Mouse (Mus musculus): ENCODE results near the gene C2cd2.

The C2cd2 gene

DNA sequence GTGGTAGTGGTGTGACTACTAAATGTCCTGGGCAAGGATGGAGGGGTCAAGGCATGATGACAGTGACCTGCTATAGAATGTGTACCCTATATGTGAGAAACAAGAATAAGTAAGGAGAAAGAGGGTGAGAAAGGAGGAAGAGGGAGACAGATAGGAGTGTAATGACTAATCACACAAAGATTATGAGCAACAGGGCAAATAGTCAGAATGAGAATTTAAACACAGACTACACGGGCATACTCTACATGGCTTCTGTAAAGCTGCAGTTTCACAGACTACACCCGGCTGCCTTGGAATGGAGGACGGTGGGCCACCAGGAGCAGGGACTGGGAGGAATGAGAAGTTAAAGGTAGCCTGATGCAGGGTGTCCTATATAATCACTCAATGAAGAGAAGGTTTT, 84.9 kb downstream of the C2cd2 start:
- no peak for DNase-seq

DNA sequence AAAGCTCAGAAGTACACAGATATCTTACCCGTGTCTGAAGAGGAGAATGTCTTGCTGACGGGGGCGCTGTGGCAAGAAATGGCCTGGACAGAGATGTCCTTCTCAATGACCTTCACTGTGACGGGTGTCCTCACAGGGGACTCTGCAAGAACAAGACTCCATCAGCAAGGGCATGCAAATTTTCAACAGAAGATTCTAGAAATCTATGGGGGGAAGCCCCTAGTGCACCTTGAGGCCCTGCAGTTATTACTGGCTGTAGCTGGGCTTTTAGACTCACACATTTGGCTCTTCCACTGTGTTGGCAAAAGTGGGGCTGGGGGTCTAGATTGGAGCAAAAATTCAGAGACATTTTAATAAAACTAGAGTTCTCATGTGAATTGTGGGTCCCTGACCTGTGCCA, 87.3 kb downstream of the C2cd2 start:
- no peak for DNase-seq

DNA sequence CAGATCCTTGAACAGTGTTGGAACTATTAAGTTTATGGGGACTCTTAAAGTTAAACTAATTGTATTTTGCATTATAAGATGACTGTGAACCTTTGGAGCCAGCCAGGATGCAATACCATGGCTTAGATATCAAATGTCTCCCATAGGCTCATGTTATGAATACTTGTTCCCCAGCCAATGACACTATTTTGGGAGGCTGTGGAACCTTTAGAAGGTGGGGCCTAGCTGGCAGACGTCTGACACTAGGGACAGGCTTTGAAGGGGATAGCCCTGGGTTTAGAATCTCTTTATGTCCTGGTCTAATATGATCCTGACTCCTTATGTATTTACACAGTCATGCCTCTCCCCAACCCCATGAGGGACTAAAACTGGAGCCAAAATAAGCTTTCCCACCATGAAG, 88.0 kb downstream of the C2cd2 start:
- DNase-seq = no peak

DNA sequence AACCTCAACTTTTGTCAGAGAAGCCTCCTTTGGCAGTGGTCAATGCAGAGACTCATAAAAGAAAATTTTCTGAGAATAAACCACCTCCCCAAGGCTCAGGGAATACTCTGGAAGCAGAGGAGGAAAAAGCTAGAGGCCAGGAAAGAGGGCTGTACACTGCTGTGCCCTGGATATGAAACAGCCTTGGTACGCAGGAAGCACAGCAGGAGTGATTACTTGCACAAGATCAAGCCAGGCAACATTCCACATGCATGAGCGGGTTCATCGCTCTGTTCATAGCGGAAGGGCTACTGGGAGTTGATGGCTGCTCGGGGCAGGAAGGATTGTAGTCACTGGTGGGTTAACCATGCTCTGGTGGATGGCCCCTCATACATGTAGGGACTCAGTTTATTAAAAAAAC, 89.7 kb downstream of the C2cd2 start:
- peak; percentile 28 to 47 for DNase-seq

DNA sequence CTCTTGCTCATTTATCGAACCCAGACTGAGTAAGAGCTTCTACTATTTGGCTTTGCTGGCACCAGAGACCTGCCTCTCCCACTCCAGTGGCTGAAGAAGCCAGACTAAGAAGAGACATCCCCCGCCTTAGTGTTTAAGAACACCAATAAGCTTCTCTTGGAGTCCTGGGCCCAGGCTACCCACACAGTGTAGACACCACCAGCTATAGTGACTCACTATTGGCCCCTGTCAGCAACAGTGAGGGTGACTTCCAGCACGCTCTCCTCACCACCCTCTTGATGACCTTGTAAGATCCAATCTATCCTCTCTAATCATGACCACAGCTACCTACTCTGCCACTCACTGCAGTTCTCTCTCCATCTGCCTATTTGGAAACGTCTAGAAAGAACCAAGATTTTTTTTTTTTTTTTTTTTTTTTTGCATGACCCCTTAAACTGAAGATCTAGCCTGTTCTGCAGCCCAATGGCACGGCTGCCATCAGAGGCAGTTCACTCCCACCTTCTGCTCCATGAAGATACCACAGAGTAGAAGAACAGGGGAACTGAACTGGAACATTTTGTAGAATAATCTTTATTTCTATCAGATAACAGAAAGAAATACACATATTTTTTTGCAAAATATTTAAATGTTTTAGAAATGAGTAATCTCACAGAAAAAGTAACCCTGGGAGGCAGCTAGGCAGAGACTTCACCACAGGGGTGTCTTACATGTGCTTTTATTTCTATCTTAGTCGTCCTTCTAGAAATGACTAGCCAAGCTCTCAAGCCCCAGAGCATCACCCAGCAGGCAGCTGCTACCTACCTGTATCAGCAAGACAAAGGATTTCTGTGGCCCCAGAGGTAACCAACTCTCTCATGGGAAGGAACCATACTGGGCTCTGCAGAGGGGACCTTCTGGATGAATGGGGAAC, 93.0 kb downstream of the C2cd2 start:
- DNase-seq = no peak

DNA sequence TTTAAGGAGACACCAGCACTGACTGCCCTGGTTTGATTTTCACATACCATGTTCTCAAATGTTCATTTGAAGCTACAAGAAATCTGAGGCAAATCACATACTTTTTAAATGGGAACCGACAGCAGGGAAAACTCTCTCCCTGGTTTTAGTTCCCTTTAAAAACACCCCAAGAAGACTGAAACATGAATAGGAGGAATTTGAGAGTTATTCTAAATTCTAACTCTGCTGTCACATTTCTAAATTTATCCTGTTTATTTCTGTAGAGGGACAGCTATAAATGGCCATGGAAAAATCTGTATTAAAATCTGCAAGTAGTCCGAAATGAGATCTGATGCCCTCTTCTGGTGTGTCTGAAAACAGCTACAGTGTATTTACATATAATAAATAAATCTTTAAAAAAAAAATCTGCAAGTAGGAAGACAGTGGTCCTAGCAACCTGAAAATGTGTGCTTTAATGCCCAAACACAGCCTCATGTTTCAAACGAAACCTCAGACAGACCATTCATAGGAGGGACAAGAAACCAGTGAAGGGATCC, 98.4 kb downstream of the C2cd2 start:
- no peak for DNase-seq

DNA sequence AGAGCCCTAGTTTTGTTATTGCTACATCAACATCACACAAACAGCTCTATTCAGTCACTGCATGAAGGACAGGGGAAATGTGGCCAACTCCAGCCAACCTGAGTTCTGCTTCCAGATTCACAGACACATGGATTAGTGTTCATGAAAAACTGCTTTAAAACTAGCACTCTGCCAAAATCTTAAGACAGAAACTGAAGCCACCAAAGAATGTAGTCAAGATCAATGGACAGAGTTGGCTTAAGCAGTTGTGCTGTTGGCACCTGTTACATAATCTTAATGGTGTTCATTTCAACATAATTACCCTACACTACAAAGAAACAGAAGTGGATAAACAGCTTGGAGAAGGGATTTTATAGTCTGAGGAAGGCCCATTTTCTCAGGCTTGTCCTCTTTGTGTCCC, 106.3 kb downstream of the C2cd2 start:
- DNase-seq = no peak

DNA sequence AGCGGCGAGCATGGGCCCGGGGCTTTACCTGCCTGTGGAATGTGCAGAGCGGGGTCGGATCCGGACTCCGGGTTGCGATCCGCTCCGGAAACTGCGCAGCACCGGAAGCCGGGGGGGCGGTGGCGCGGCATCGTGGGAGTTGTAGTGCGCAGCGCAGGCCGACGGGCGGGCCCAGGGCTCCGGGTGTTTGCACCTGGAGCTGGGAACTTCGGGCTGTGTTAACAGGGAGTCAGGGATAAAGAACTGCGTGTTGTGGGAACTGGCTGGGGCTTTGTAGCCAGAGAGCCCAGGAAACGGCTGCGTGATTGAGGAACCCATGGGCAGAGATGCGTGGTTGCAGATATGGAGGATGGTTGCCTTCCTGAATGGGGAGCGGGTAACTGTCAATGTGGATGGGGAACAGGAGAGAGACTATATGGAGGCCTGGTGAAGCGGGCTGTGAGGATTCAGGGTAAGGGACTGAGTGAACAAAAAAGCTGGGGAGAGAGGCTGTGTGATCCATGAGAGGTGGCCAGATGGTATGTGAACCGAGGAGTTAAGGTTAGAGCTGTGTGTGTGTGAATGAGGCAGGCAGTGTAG, 110.6 kb downstream of the C2cd2 start, which contains the start of gene Prdm15:
Gene Prdm15, minus strand, starts transcription at position 110 of the 579 bp plus-strand sequence.
- DNase-seq = peak; percentile 94 to 97

DNA sequence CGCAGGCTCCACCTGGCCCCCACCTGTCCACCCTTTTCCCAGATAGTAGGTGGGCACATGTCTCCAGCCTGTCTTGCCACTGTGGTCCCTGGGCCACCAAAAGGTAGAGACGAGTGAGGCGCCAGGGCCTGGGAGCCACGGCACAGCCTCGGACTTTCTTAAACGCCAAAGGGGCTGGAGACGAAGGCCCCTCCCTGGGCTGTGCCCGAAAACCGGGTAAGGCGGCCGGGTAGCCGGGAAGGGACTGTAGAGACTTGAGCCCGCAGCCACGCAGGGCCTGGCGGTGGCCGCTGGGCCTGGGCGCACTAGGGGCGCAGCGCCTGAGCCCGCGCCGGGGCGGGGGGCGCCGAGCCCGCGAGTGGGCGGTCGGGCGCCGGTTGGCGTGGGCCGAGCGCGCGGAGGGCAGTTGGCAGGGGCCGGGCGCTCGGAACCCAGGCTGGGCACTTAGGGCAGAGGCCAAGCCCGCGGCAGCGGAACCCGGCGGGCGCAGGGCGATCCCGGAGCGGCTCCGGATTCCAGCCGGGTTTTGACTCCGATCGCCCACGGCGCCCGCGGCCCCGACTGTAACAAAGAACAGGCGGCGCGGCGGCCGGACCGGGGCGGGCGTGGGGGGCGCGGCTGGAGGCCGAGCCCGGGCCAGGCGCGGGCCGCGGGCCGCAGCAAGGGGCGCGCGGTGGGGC, 111.2 kb downstream of the C2cd2 start:
- peak; percentile 94 to 97 for DNase-seq

DNA sequence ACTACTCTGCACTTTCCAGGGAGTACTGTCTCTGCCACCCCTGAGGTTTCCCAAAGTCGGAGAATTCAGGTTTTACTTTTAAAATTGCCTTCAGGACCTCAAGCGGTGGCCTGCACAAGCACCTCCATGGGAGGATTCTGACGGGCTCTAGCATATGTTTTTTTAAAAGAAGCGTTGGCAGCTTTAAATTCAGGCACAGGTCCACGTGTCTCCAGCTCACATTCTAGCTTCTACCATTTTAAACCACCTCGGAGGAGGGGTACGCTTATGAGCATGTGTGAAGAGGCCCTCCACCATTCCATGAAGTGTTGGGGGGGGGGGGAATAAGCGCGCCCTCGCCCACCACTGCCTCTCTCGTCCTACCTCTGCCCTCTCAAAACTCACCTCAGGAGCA, 111.7 kb downstream of the C2cd2 start:
- no peak for DNase-seq

DNA sequence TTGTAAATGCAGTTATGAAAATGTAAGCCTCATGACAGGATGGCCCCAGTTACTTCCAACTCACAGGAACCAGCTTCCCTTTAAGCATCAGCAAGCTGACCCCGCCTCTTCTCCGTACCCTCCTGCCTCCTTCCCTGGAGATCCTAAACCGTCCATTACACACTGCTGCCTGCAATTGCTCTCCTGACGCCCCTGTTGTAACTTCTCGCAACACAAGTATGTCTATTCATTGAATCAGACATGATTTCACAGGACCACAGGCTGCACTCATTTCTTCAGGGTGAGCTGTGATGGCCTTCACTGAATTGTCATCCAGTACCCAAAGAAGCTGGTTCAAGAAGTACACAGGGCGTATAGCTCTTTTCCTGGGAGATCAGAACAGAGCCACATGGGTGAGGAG, 113.6 kb downstream of the C2cd2 start:
- DNase-seq = no peak

DNA sequence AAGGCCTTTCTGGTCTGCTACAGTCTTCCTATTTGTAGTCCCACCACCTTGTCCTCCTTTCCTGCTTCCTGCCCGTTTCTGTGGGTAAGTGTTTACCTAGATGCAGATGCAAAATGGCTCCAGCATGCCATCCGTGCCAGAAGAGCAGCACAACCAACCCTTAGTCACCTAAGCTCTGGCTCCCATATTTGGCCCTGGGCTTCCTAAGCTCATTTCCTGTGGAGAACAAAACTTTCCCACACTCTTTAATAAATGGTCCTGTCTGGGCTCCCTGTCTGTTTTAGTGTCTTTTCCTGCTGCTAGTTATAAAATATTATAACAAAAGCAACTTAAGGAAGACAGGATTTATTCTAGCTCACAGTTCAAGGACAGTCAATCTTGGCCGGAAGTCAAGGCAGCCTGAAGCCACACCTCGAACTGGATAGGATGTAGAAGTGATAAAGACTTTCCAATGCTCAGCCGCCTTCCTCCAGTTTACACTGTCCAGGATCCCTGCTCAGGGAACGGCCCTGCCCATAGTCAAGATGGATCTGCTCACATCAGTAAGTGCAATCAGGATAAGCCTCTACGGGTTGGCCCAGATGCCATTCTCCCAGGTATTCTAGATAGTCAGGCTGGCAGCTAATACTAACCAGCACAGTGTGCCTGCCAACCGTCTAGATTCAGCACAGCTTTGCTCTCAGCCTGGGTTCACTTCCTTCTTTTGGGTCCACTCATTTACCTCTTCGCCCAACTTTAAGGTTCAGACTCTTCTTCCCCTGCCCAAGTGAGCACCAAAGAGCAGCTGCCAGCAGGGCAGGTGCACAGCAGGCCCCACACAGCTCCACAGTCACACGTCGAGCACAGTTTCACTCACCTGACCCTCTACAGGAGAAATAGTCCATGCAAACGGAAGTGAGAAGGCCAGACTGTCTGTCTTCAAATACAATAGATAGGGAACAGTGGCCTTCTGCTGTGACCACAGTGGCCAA, 117.1 kb downstream of the C2cd2 start:
- no peak for DNase-seq

DNA sequence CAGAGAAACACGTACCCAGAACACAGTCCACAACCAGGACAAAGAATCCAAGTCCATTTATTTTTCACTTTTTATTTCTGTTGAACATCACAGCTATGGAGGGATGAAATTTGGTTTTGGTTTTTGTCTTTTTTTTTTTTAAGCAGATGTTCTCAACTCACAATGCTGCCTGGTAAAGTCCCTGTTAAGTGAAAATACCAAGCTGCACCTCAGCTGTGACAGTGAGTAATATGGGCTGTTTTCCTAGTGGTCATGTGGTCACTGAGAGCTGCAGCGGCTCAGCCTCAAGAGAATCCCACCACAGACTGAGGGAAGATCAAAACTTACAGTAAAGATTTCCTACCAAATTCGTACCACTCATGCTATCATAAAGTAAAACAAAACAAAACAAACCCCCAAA, 130.2 kb downstream of the C2cd2 start:
- no peak for DNase-seq

DNA sequence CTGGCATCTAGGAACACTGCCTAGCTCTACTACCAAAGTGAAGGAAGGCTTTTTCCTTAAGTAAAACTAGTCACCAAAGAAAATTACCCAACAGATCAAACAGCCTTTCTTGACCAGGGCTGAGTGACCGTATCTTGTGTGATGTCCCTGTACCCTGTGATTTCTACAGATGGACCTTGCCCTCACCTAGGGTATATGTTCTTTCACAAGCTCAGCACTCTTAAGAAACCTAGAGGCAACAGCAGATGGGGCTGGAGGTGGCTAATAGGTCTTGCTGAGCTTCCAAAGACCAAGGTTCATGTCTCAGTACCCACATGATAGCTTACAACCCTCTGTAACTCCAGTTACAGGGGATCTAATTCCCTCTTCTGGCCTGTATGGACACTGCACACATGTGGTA, 134.2 kb downstream of the C2cd2 start:
- DNase-seq = no peak

DNA sequence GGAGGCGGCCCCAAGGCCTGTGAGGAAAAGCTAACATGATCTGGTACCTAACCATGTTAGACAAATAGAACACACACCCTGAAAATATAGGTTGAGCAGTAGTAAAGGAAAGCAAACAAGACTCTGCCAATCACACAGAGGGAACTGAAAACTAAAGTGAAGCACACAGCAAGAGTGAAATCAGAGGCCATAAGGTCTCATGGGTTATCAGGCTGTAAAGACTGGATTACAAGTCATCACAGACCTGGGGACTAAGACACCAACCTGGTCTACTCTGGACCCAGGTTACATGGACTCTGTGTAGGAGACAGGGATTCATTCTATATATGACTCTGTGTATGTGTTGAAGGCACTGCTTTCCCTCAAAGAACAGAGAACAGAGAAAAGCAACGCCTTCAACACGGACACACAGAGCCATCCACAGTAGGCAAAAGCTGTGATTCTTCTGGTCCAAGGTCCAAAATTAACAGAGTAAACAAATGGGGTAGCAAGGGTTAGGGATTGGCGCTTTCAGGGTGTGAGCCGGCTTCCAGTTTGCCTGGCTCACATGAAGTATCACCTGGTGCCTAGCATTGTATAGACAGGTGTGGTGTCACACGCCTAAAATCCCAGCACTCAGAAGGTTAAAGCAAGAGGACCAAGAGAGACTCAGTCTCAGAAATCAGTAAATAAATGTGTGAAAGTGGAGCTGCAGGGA, 138.9 kb downstream of the C2cd2 start:
- DNase-seq = no peak

DNA sequence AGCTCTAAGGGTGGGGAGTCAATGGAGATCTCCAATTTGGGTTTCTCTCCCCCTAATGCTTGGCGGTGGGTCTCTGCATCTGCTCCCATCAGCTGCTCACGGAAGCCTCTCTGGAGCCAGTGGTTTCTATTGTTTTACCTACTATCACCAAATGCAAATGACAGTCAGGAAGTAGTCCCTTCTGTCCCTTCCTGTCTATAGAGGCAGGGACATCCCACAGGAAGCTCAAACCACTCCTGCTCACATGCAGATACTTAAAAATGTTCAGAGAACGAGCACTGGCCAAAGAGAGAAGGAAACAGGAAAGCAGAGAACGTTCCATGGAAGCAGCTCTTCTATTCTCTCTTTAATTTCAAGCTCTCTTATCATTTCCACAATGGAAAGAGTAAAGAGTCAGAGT, 142.9 kb downstream of the C2cd2 start:
- no peak for DNase-seq

DNA sequence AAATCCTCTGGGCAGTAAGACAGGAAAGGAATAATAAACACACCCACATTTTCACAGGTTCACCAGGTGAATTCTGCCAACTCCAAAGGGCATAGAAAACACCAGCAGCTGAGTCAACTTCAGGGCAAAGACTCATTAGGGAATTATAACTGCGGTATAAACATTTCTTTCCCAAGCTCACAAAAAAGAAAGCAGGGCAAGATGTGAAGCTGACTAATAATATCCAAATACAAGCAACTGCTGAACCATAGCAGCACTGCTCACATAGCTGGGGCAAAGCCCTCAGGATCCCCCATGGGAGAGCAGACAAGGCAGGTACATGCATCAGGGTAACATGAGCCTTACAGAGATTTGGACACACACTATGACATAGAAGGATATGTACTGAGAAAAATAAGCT, 145.0 kb downstream of the C2cd2 start:
- no peak for DNase-seq

DNA sequence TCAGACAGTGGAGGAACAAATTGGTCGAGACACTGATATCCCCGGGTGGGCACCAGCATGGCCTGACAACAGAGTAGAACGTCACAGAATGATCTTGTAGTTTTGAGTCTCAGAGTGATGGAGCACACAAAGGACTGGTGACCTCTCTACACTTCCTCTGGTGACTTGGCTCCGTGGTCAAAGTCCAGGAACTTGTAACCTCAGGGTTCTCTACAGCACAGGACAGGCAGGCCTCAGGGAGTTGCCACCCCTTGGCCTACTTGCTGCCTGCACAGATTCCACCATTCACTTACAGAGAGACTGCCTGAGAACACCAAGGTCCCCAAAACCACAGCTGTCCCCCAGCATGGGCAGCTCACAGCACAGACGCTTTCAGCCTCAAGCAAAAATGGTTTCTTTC, 147.1 kb downstream of the C2cd2 start:
- DNase-seq = no peak

DNA sequence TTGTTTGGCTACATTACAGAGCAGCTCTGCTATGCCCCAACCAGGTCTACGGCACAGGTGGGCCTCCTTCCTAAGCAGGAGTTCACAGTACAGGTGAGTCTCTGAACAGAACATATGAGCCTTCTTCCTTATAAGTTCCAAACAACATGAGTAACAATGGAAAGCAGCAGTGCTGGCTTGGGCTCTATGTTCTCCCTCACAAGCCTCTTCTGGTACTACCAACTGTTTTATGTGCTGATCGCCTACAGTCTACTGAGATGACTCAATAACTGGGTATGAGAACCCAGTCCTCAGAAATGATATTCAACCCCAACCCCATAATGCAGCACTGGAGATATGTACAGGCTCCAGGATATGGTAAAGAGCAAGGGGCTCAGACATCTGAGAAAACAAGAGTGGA, 148.3 kb downstream of the C2cd2 start:
- no peak for DNase-seq

DNA sequence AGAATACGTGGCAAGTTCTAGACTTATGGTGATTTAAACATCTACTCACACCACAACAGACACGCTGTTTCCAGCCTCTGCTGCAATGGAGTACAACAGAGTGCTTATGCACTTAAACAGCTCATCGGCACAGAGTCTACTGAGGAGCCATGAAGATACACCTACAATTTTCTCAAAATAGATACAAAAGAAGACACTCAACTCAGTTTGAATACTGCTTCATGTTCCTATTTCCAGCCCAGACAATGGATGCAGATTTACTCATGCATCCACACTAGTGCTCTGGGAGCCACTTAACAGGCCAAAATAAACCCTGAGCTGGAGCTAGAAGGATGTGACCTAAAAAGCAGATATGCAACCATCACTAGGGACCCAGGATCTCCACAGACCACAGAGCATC, 153.5 kb downstream of the C2cd2 start:
- no peak for DNase-seq

DNA sequence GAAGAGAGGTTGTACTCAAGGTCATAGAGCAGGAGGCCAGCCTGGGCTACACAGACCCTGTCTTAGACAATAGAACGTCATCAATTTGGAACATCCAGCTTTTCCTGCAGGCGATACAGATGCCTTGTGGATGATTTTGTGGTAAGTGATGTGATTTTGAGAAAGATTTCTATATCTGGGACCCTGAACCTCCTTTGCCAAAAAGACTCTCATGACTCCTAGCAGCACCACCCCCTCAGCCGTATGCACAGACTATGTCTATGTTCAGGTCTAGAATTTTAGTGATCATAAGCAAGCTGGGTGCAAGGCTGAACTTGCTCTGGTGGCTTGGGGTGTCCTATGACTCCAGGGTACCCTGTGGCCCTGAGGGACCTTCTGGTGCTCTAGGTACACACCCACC, 156.8 kb downstream of the C2cd2 start:
- DNase-seq = no peak

Measured in cerebellum, postnatal 25 days (tissue).